Mouse (Mus musculus): Measurements from ENCODE around the gene Tmem144. TPM values are rescaled to one million over a fixed set of nuclear protein-coding genes. Genes with fewer than 3 reads are reported as not detected.
A peak's percentile ranks its signal among the peaks of the same experiment; 100 is the strongest.

The Tmem144 gene
- polyA plus RNA-seq, 1 experiment from 2014 or later, result 2.9 TPM

- Histone ChIP-seq H3K4me2 (ENCODE audit: low read depth) (peak overlapping the region; percentile 12; the same call in 1 of the 2 replicates), H3K36me3 (ENCODE audit: control insufficient read depth, insufficient read depth, low read length) (no peaks in the 10 kb centered on the region), H3K4me1 (ENCODE audit: control insufficient read depth, insufficient read depth, low read length) (0 out of 2 replicates have a peak, but pooled peaks cover 2% of the 10 kb centered on the region), H3K27ac (ENCODE audit: low read depth, low read length) (no peak overlapping the region), H3K4me3 (ENCODE audit: low read depth, low read length) (no peak overlapping the region), H3K9ac (ENCODE audit: low read length) (no peak overlapping the region), H3K9me3 (ENCODE audit: control insufficient read depth, low read length) (no peaks in the 10 kb centered on the region), H3K27me3 (ENCODE audit: control insufficient read depth, insufficient read depth, low read length) (no peaks in the 10 kb centered on the region)
- WGBS, result 69% methylated on average over 8 of the region's 8 CpGs
- DNase-seq (ENCODE audit: low spot score), result peak; percentile 8
- ATAC-seq (ENCODE audit: insufficient read depth, low FRiP score, low TSS enrichment), result no peak
Observed at GRCm38 (mm10) chr3:79887161-79887855, 34.7 kb upstream of the Tmem144 start.

- Histone ChIP-seq H3K9me3 (ENCODE audit: control insufficient read depth, low read length) (no peaks in the 10 kb centered on the region), H3K4me1 (ENCODE audit: control insufficient read depth, insufficient read depth, low read length) (0 out of 2 replicates have a peak, but pooled peaks cover 2% of the 10 kb centered on the region), H3K27me3 (ENCODE audit: control insufficient read depth, insufficient read depth, low read length) (no peaks in the 10 kb centered on the region), H3K9ac (ENCODE audit: low read length) (no peak overlapping the region), H3K27ac (ENCODE audit: low read depth, low read length) (peak overlapping the region; percentile 53), H3K4me2 (ENCODE audit: low read depth) (peak overlapping the region; percentile 40), H3K36me3 (ENCODE audit: control insufficient read depth, insufficient read depth, low read length) (no peaks in the 10 kb centered on the region), H3K4me3 (ENCODE audit: low read depth, low read length) (peak overlapping the region; percentile 13; the same call in 1 of the 2 replicates)
- WGBS, result 81% methylated on average over 23 of the region's 23 CpGs
- no peak for ATAC-seq (ENCODE audit: insufficient read depth, low FRiP score, low TSS enrichment)
- peak; percentile 19 for DNase-seq (ENCODE audit: low spot score)
Observed at GRCm38 (mm10) chr3:79886357-79887091, 34.0 kb upstream of the Tmem144 start.

DNA sequence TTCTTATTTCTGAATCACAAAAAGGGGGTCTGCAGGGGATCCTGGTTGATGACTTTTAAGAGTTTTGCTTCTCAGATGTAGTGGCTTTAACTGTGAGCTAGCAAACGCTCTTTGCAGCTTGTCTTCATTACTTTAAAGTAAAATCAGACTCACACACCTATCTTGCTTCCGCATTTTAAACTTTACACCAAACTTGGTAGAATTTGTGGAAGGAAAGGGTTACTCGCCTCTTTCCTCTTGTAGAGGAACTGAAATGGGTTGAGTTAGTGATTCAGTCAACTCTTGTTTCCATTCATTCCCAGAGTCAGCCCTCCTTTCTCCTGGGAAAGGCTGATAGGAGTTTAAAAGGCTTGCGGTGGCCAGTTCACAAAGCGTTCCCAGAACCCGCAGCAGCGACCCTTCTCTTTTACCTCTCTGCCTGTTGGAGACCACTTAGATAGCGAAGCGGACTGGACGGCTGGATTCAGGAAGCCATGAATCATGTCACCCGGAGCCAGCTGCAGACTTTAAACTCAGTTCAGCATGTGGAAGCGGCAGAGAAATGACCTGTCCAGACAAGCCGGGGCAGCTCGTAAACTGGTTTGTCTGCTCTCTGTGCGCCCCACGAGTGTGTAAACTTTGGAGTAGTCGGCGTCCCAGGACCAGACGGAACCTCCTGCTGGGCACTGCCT, 33.2 kb upstream of the Tmem144 start:
- H3K4me2 ChIP-seq (ENCODE audit: low read depth), result peak overlapping the region; percentile 40
- no peaks in the 10 kb centered on the region for H3K9me3 ChIP-seq (ENCODE audit: control insufficient read depth, low read length)
- peak overlapping the region; percentile 13; the same call in 1 of the 2 replicates for H3K4me3 ChIP-seq (ENCODE audit: low read depth, low read length)
- H3K4me1 ChIP-seq (ENCODE audit: control insufficient read depth, insufficient read depth, low read length), result 0 out of 2 replicates have a peak, but pooled peaks cover 2% of the 10 kb centered on the region
- H3K36me3 ChIP-seq (ENCODE audit: control insufficient read depth, insufficient read depth, low read length), result no peaks in the 10 kb centered on the region
- ATAC-seq (ENCODE audit: insufficient read depth, low FRiP score, low TSS enrichment), result 0 out of 2 replicates have a peak, but pooled peaks have one; percentile 26
- peak; percentile 58 for DNase-seq (ENCODE audit: low spot score)
- no peaks in the 10 kb centered on the region for H3K27me3 ChIP-seq (ENCODE audit: control insufficient read depth, insufficient read depth, low read length)
- H3K27ac ChIP-seq (ENCODE audit: low read depth, low read length), result peak overlapping the region; percentile 53
- H3K9ac ChIP-seq (ENCODE audit: low read length), result no peak overlapping the region
- 17% methylated on average over 19 of the region's 19 CpGs for WGBS

DNA sequence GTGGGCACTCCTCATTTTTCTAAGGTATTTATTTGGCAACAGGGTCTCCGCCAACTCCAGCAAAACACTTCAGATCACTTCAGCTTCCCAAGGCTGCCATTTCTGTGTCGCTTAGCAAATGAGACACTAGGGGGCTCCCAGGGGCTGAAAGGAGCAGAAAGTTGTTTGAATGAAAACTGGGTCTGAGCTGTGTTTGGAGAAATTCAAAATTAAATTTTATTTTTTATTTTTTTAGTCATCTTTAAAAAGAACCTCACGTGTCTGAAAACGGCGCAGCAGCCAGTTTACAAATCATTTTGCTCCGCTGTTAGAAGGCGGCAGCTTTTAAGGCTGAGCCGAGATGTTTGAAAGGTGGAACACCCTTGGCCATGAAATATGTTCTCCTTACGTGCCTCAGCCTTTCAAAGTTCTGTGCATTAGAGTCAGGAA, 32.2 kb upstream of the Tmem144 start:
- Histone ChIP-seq H3K4me1 (ENCODE audit: control insufficient read depth, insufficient read depth, low read length) (0 out of 2 replicates have a peak, but pooled peaks cover 2% of the 10 kb centered on the region), H3K9me3 (ENCODE audit: control insufficient read depth, low read length) (no peaks in the 10 kb centered on the region), H3K9ac (ENCODE audit: low read length) (no peak overlapping the region; the same call in 1 of the 2 replicates), H3K36me3 (ENCODE audit: control insufficient read depth, insufficient read depth, low read length) (no peaks in the 10 kb centered on the region), H3K4me2 (ENCODE audit: low read depth) (peak overlapping the region; percentile 24), H3K4me3 (ENCODE audit: low read depth, low read length) (no peak overlapping the region), H3K27ac (ENCODE audit: low read depth, low read length) (no peak overlapping the region), H3K27me3 (ENCODE audit: control insufficient read depth, insufficient read depth, low read length) (no peaks in the 10 kb centered on the region)
- 14% methylated on average over 9 of the region's 9 CpGs for WGBS
- ATAC-seq (ENCODE audit: insufficient read depth, low FRiP score, low TSS enrichment), result peak; percentile 33; the same call in 1 of the 2 replicates
- DNase-seq (ENCODE audit: low spot score), result peak; percentile 70

GRCm38 (mm10) chr3:79884305-79884704, 31.7 kb upstream of the Tmem144 start, which contains the start of gene Fam198b:
Gene Fam198b, plus strand, starts transcription at chr3:79884533.
- Histone ChIP-seq H3K4me3 (ENCODE audit: low read depth, low read length) (no peak within 1 kb of the TSS), H3K36me3 (ENCODE audit: control insufficient read depth, insufficient read depth, low read length) (no peaks in the 10 kb centered on the region), H3K27me3 (ENCODE audit: control insufficient read depth, insufficient read depth, low read length) (no peaks in the 10 kb centered on the region), H3K4me1 (ENCODE audit: control insufficient read depth, insufficient read depth, low read length) (0 out of 2 replicates have a peak, but pooled peaks cover 2% of the 10 kb centered on the region), H3K9me3 (ENCODE audit: control insufficient read depth, low read length) (no peaks in the 10 kb centered on the region), H3K27ac (ENCODE audit: low read depth, low read length) (no peak within 1 kb of the TSS), H3K4me2 (ENCODE audit: low read depth) (peak within 1 kb of the TSS; percentile 24), H3K9ac (ENCODE audit: low read length) (no peak within 1 kb of the TSS; the same call in 1 of the 2 replicates)
- 54% methylated on average over 5 of the region's 5 CpGs for WGBS
- ATAC-seq (ENCODE audit: insufficient read depth, low FRiP score, low TSS enrichment) (peak; percentile 11; the same call in 1 of the 2 replicates), DNase-seq (ENCODE audit: low spot score) (no peak)

DNA sequence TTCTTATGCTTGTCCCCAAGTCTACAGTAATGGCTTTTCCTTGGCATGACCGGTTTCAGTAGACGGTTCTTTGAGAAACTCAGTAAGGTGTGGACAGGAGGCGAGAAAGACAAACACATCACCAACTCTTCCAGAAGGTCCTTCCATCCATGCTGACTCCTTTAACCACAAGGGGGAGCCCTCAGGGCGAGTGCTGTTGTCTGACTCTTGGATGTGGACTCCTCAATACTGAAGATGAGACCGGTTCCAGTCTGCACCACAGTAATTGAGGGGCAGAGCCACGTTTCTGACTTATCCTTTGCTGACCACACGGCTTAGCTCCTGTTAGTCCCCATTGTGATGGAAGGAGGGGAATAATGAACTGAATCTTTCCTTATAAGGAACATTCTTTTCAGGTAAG, 30.5 kb upstream of the Tmem144 start:
- H3K4me1 ChIP-seq (ENCODE audit: control insufficient read depth, insufficient read depth, low read length), result 0 out of 2 replicates have a peak, but pooled peaks cover 5% of the 10 kb centered on the region
- 43% methylated on average over 7 of the region's 7 CpGs for WGBS
- H3K9ac ChIP-seq (ENCODE audit: low read length), result no peak overlapping the region
- no peak overlapping the region for H3K27ac ChIP-seq (ENCODE audit: low read depth, low read length)
- ATAC-seq (ENCODE audit: insufficient read depth, low FRiP score, low TSS enrichment) (no peak), DNase-seq (ENCODE audit: low spot score) (peak; percentile 60)
- H3K36me3 ChIP-seq (ENCODE audit: control insufficient read depth, insufficient read depth, low read length), result no peaks in the 10 kb centered on the region
- H3K4me2 ChIP-seq (ENCODE audit: low read depth), result no peak overlapping the region
- no peaks in the 10 kb centered on the region for H3K9me3 ChIP-seq (ENCODE audit: control insufficient read depth, low read length)
- H3K4me3 ChIP-seq (ENCODE audit: low read depth, low read length), result no peak overlapping the region
- no peaks in the 10 kb centered on the region for H3K27me3 ChIP-seq (ENCODE audit: control insufficient read depth, insufficient read depth, low read length)

- Histone ChIP-seq H3K9ac (ENCODE audit: low read length) (no peak overlapping the region), H3K36me3 (ENCODE audit: control insufficient read depth, insufficient read depth, low read length) (no peaks in the 10 kb centered on the region), H3K4me2 (ENCODE audit: low read depth) (no peak overlapping the region), H3K4me1 (ENCODE audit: control insufficient read depth, insufficient read depth, low read length) (0 out of 2 replicates have a peak, but pooled peaks cover 2% of the 10 kb centered on the region), H3K27ac (ENCODE audit: low read depth, low read length) (no peak overlapping the region), H3K4me3 (ENCODE audit: low read depth, low read length) (no peak overlapping the region), H3K9me3 (ENCODE audit: control insufficient read depth, low read length) (no peaks in the 10 kb centered on the region), H3K27me3 (ENCODE audit: control insufficient read depth, insufficient read depth, low read length) (no peaks in the 10 kb centered on the region)
- 63% methylated on average over 2 of the region's 2 CpGs for WGBS
- ATAC-seq (ENCODE audit: insufficient read depth, low FRiP score, low TSS enrichment) (no peak), DNase-seq (ENCODE audit: low spot score) (no peak)
Observed at GRCm38 (mm10) chr3:79881645-79882044, 29.1 kb upstream of the Tmem144 start.

GRCm38 (mm10) chr3:79879246-79879645, 26.7 kb upstream of the Tmem144 start:
- H3K36me3 ChIP-seq (ENCODE audit: control insufficient read depth, insufficient read depth, low read length), result no peaks in the 10 kb centered on the region
- DNase-seq (ENCODE audit: low spot score) (no peak), ATAC-seq (ENCODE audit: insufficient read depth, low FRiP score, low TSS enrichment) (no peak)
- WGBS, result 37% methylated on average over 9 of the region's 9 CpGs
- H3K4me1 ChIP-seq (ENCODE audit: control insufficient read depth, insufficient read depth, low read length), result 0 out of 2 replicates have a peak, but pooled peaks cover 2% of the 10 kb centered on the region
- no peak overlapping the region for H3K9ac ChIP-seq (ENCODE audit: low read length)
- H3K27ac ChIP-seq (ENCODE audit: low read depth, low read length), result no peak overlapping the region
- H3K4me3 ChIP-seq (ENCODE audit: low read depth, low read length), result no peak overlapping the region
- H3K9me3 ChIP-seq (ENCODE audit: control insufficient read depth, low read length), result no peaks in the 10 kb centered on the region
- H3K27me3 ChIP-seq (ENCODE audit: control insufficient read depth, insufficient read depth, low read length), result no peaks in the 10 kb centered on the region
- no peak overlapping the region for H3K4me2 ChIP-seq (ENCODE audit: low read depth)

Data from neural tube, embryonic 11.5 days (tissue).